Mouse (Mus musculus) pancreas, adult 10 weeks (tissue): Measurements from ENCODE around the gene Fam174b. TPM values are rescaled to one million over a fixed set of nuclear protein-coding genes. Genes with fewer than 3 reads are reported as not detected.

Experiments used
- polyA plus RNA-seq: library from polyadenylated mRNA; stranded (reverse); fragments of 350-450 nt; fragmentation: Illumina TruSeq; extraction: RNeasy Lipid Tissue Mini Kit (QIAGEN cat#74804); gene quantifications from one replicate; pipeline ENCODE4 v1.2.3, GENCODE M21; 2015; ENCODE audit warnings: low read depth, low replicate concordance; ENCODE audit not compliant: insufficient read depth

Fam174b gene
- polyA plus RNA-seq = 34.7 TPM

DNA sequence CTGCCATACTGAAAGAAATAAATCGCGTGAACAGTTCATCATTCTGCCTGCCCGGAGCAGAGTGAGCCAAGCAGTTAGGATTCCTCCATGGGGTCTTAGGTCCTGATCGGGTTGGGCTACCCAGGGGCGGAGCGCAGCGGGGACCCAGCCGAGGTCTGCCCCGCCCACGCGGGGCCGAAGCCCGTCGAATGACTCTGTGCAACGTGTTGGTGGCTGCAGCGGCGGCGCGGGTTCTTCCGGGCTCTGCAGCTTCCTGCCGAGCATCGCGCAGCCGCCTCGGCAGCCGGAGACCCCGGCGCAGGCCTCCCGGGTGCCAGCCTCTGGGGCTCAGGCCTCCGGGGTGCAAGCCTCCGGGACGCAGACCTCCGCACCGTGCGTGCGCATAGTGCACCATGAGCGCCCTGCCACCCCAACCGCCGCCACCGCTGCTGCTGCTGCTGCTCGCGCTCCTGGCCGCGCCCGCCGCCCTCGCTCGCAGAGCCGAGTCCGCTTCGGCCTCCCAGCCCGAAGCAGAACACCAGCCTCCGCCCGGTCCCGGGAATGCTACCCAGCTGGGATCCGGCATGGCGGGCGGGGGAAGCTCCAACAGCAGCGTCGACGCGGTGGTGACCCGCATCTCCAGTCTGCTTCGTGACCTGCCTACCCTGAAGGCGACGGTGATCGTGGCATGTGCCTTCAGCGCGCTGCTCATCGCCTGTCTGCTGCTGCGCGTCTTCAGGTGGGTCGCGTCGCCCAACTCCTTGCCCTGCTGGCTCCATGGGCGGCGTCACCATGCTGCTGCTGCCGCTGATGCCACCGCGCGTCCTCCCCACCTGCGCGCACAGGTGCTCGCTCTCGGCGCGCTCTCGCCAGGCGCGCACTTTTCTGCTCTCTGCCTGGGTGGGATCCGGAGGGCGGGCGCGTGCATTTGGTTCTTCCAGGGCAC, at the start of gene Fam174b:
Gene Fam174b, plus strand, starts transcription at position 192 of the 925 bp plus-strand sequence.

Other genes with a start within 250 kb of the Fam174b start
- 11.7 TPM for gene Chd2, start 198.5 kb upstream of the Fam174b start, polyA plus RNA-seq